Mouse (Mus musculus) urinary bladder, postnatal 4 days (tissue): ENCODE data around the gene Vps54.

Experiments
- DNase-seq, 2 experiments: peaks; one replicate each; pipeline ENCODE4 v3.0.0; 2021 to 2022; ENCODE audit warnings: low spot score in 2 of 2

Gene Vps54

DNA sequence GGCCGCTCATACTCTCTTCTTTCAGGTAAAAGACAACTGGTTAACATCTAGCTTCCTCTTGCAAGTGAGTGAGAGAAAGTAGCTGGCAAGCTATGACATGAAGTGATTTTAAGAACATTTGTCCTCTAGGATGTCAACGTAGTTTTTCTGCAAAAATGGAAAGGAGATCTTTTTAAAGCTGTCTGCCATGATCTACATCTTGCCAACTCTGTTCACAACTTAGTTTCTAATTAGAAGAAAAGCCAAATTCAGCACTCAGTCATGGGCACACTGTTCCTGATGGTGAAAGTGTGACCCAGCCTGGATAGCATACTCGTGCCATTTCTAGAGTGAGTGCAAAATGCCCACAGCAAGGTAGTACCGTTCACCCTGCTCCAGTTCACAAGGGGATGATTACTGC is 100.0 kb downstream of the Vps54 start:
- no peak for DNase-seq

DNA sequence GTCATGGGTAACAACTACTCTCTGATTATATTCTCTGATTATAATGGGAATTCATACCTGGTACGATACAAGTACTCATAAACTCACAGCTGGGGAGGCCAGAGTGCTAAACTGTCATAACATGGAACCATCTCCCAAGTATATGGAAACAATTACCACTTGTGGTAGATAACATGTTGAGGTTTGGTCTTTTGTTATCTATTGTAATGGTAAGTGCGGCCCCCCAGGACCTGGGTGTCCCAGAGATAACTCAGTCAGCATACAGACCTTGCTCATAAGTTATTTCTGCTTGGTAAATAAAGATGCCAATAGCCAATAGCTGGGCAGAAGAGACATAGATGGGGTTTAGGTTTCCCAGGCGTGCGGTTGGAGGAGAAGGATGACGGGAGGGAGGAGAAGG is 104.4 kb downstream of the Vps54 start:
- no peak for DNase-seq

DNA sequence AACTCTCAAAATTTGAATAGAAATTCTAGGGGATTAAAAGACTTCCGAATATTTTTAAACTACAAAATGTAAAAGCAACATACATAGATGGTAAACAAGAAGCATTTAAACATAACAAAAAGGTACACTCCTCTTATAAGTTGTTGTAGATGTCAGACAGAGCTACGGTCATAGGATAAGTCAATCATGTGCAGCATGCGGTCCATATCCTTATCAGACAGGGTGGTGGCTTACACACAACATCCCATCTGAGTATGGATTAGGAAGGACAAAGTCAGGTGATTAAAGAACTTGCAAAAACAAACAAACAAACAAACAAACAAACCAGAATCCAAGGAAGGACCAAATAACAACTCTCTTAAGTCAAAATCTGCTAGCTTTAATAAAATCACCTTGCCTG is 106.9 kb downstream of the Vps54 start:
- no peak for DNase-seq

DNA sequence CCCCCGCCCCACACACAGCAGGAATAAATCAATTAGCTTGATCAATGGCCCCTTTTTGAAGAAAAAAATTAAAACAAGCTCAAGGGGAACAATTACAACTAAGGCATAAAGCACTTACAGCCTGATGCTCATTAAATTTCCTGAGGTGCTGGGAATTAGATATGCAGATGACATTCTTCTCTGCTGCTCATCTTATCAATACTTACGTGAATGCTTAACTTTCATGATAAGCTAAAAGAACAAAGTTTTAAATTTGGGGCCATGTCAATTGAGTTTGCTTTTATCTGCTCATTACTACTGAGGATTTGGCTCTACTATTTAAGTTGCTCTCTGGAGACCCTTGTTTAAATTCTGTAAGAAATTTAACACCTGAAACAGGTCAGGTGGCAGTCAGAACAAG is 109.8 kb downstream of the Vps54 start:
- no peak for DNase-seq

DNA sequence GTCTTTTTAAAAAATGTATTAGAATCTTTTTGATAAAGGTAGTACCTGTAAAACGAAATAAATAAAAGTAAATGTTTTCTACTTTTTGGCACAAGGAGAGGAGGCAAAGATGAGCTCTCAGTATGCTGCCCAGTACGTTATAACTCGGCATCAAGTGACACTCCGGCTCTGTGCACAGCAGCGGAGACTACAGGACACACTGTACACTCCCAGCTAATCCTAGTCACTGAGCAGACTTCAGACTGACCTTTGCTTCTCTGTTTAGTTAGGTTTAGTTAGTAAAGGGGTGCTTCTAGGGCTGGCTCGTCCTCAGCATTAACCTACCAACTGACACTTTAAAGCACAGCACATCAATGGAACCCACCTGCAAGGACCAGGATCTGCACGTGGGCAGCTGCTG is 112.2 kb downstream of the Vps54 start:
- DNase-seq: no peak

DNA sequence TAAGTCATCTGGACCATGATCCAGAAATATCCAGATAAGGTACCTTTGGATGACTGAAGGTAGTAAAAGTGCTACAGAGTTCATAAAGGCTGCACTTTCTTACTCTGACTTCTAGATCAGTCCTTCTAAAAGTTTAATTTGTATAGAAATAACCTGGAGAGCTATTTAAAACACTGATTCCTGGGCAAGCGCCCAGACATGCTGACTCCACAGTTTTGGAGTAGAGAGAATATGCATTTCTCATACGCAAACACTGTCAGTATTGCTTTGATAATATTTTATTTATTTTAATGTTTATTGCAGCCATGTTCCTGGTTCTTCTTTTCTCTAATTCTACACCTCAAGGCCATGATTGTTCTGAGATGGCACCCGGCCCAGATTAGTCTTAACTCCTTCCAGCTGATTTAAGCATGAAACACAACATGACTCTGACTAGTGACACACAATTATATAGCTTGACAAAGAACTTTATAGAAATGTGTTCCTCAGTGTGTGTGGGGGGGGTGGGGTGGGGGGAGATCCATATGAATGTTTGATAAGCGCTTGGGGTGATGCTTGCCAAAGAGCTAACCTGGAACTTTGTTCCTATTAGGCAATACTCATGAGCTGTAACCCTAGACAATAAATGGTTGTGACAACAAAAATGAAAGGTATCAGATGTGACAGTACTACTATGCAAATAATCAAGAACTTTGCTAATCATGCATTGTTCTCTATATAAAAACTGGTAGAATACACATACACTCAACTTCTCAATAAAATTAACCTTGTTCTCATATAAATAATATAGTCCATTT is 124.3 kb downstream of the Vps54 start:
- DNase-seq: no peak

DNA sequence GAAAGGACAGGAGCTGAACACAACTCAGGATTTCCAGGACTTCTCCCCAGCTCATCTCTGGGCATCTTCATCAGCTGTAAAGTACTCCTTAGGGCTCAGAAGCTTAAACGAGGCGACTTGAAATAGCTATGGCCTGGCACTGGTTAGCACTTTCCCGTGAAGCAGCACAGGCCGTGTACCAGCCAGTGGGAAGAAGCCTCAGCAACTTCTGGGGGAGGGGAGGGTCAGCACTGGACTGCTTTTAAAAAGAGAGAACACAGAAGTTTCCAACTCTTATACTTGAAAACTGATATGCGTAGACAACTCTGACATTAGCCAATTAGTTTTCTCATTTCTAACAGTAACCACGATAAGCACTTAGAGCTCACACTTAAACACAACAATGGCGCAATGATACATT is 129.4 kb downstream of the Vps54 start:
- no peak for DNase-seq

DNA sequence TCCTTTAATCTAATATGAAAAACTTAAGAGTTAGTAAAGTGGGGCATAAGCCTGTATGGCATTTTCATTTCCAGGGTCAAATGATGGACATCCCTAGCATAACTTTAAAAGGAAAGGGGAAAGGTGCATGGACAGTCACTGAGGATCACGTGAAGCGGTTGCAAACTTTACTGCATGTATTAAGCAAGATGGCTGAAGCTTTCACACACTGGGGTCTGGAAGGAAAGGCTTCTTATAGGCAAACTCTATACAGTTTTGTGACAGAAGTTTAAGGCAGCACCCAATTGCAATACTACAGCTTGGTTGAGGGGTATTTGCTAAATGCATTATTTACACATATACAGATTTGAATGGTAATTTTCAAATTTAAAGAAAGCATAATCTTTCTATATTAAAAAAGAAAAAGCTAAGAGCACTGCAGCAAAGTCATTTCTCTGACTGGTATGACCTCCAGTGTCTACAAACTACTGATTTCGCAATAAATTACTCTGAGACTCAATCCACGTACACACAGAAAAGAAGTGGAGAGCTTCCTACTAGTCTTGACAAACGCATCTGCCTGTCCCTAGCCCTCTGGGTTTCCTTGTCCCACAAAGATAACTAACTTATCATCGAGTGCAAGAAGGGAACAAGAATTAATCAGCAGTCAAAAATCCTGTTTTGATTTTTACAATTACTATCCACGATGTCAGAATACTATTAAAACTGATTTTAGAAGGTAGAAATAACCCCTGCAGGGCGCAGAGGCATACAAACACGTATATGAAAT is 130.4 kb downstream of the Vps54 start:
- DNase-seq: no peak

DNA sequence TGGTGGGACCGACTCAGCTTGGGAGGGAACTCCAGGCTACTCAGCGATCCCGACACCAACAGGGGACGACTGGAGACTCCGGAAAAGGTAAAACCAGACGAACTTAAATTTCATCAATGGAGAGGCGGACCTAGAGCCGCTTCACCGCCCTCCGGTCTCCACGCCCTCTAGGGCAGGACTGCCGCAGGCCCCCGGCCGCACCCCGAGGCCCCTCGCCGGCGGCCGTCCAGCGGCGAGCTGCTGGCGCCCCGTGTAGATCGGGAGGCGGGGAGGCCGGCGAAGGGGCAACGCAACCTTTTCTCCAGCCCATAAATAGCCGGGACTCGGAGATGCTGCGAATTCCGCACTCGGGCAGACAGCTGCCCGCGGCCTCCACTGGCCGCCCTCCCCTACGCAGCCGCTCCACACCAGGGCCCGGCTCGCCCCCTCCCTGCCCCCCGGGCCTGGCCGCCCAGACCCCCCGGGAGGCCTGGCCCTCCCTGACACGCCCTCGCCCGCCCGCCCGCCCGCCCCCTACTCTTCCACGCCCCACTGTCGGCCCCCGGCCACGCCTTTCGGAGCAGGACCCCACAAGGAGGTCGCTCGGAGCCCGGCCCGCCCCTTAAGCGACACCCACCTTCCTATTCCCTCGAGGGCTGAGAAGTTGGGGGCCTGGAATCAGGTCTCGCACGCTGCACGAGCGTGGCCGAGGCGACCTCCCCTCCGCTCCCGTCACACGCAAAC is 131.5 kb downstream of the Vps54 start:
- DNase-seq: peak; percentile 83 to 84
